Mouse (Mus musculus) embryonic facial prominence, embryonic 10.5 days (tissue): Measurements from ENCODE around the gene Cfb. TPM values are rescaled to one million over a fixed set of nuclear protein-coding genes. Genes with fewer than 3 reads are reported as not detected.
"Not testable (repeated sequence)": the region's sequence is repeated elsewhere in the genome, so short reads cannot be mapped to it uniquely, and the experiment has no call there.

Experiments
- DNase-seq: peaks from one replicate; pipeline ENCODE4 v3.0.0-alpha.2; 2017; ENCODE audit warnings: low spot score
- H3K27ac ChIP-seq: fragments of 300-500 bp; sonication (generic); replicated peaks from 2 replicates; pipeline ENCODE4 v1.5.1; 2016; ENCODE audit warnings: mild to moderate bottlenecking
- H3K27me3 ChIP-seq: fragments of 300-500 bp; sonication (generic); replicated peaks from 2 replicates; pipeline ENCODE4 v1.6.1; 2016; ENCODE audit warnings: low read depth, mild to moderate bottlenecking; ENCODE audit not compliant: poor library complexity, severe bottlenecking
- H3K36me3 ChIP-seq: fragments of 300-500 bp; sonication (generic); replicated peaks from 2 replicates; pipeline ENCODE4 v1.6.1; 2016; ENCODE audit warnings: mild to moderate bottlenecking, moderate library complexity
- H3K4me1 ChIP-seq: fragments of 300-500 bp; sonication (generic); 2 replicates; pipeline ENCODE4 v1.6.1; 2016
- H3K4me3 ChIP-seq: fragments of 300-500 bp; sonication (generic); 2 replicates; pipeline ENCODE4 v1.5.1; 2016; ENCODE audit warnings: mild to moderate bottlenecking, moderate library complexity
- H3K9me3 ChIP-seq: fragments of 300-500 bp; sonication (generic); 2 replicates; pipeline ENCODE4 v1.6.1; 2016; ENCODE audit warnings: mild to moderate bottlenecking
- WGBS: fragments of 180-500 bp; shearing (Covaris S2); methylation state at CpG from one replicate; pipeline ENCODE4 v1.1.7; 2016; 5-methylcytosine and 5-hydroxymethylcytosine counted together
- polyA plus RNA-seq: library from polyadenylated mRNA; unstranded; fragments of >200 nt; fragmentation: Nextera tagmentation; extraction: Ambion mirVana; gene quantifications from 2 replicates; pipeline ENCODE4 v1.2.1, GENCODE M21; 2016

The Cfb gene
- 2.1 and 2.6 TPM in 2 replicates for polyA plus RNA-seq

GRCm38 (mm10) chr17:34862416-34863081 is at the start of gene Cfb:
Cfb (minus strand) TSS chr17:34862518.
- H3K27ac ChIP-seq = no peak within 1 kb of the TSS
- no peaks in the 10 kb centered on the region for H3K9me3 ChIP-seq
- H3K36me3 ChIP-seq = peaks cover 12% of the 10 kb centered on the region
- 76% methylated on average over 8 of the region's 8 CpGs for WGBS
- no peak within 1 kb of the TSS for H3K4me3 ChIP-seq
- DNase-seq = no peak
- H3K4me1 ChIP-seq = no peaks in the 10 kb centered on the region
- 0 out of 2 replicates have a peak, but pooled peaks cover 8% of the 10 kb centered on the region for H3K27me3 ChIP-seq

GRCm38 (mm10) chr17:34911945-34912351 is 49.6 kb upstream of the Cfb start:
- Histone ChIP-seq H3K4me3 (peak overlapping the region; percentile 32), H3K27ac (no peak overlapping the region), H3K36me3 (peaks cover 75% of the 10 kb centered on the region), H3K9me3 (no peaks in the 10 kb centered on the region), H3K27me3 (no peaks in the 10 kb centered on the region), H3K4me1 (peaks cover 33% of the 10 kb centered on the region)
- DNase-seq = peak; percentile 83
- WGBS = 49% methylated on average over 5 of the region's 5 CpGs

- H3K36me3 ChIP-seq = peaks cover 85% of the 10 kb centered on the region
- no peak for DNase-seq
- H3K9me3 ChIP-seq = no peaks in the 10 kb centered on the region
- WGBS = 84% methylated on average over 10 of the region's 10 CpGs
- H3K4me3 ChIP-seq = peak overlapping the region; percentile 32; the same call in 1 of the 2 replicates
- peaks cover 33% of the 10 kb centered on the region for H3K4me1 ChIP-seq
- H3K27me3 ChIP-seq = no peaks in the 10 kb centered on the region
- no peak overlapping the region for H3K27ac ChIP-seq
Measured at GRCm38 (mm10) chr17:34910982-34911381, 48.7 kb upstream of the Cfb start.

- 92% methylated on average over 9 of the region's 9 CpGs for WGBS
- peaks cover 72% of the 10 kb centered on the region for H3K36me3 ChIP-seq
Measured at GRCm38 (mm10) chr17:34902895-34903294, 40.6 kb upstream of the Cfb start.

GRCm38 (mm10) chr17:34901948-34902347 is 39.6 kb upstream of the Cfb start:
- H3K4me3 ChIP-seq, H3K27me3 ChIP-seq, DNase-seq, H3K9me3 ChIP-seq, H3K27ac ChIP-seq: not testable (repeated sequence)
- 92% methylated on average over 9 of the region's 10 CpGs for WGBS
- H3K4me1 ChIP-seq = peaks cover 27% of the 10 kb centered on the region
- H3K36me3 ChIP-seq = peaks cover 63% of the 10 kb centered on the region

More at GRCm38 (mm10) chr17:34902895-34903294, 40.6 kb upstream of the Cfb start:
- H3K27me3 ChIP-seq = no peaks in the 10 kb centered on the region
- H3K27ac ChIP-seq = no peak overlapping the region
- no peak for DNase-seq
- no peak overlapping the region for H3K4me3 ChIP-seq
- no peaks in the 10 kb centered on the region for H3K9me3 ChIP-seq
- peaks cover 17% of the 10 kb centered on the region for H3K4me1 ChIP-seq

GRCm38 (mm10) chr17:34900826-34901225 is 38.5 kb upstream of the Cfb start:
- not testable (repeated sequence) for H3K9me3 ChIP-seq, DNase-seq, H3K27ac ChIP-seq, H3K27me3 ChIP-seq
- Histone ChIP-seq H3K4me3 (peak overlapping the region; percentile 99; the same call in 1 of the 2 replicates), H3K36me3 (peaks cover 63% of the 10 kb centered on the region), H3K4me1 (peaks cover 38% of the 10 kb centered on the region)

GRCm38 (mm10) chr17:34899890-34900243 is 37.5 kb upstream of the Cfb start:
- peaks cover 4% of the 10 kb centered on the region; the same call in 1 of the 2 replicates for H3K9me3 ChIP-seq
- H3K4me1 ChIP-seq = peaks cover 47% of the 10 kb centered on the region
- no peaks in the 10 kb centered on the region for H3K27me3 ChIP-seq
- H3K27ac ChIP-seq = peak overlapping the region; percentile 100
- peak overlapping the region; percentile 99 for H3K4me3 ChIP-seq
- DNase-seq = no peak
- peaks cover 59% of the 10 kb centered on the region for H3K36me3 ChIP-seq
- WGBS = 3% methylated on average over 5 of the region's 5 CpGs

GRCm38 (mm10) chr17:34899053-34899889 is 37.0 kb upstream of the Cfb start:
- Histone ChIP-seq H3K9me3 (peaks cover 4% of the 10 kb centered on the region; the same call in 1 of the 2 replicates), H3K4me1 (peaks cover 49% of the 10 kb centered on the region)
- WGBS = 1% methylated on average over 44 of the region's 45 CpGs

GRCm38 (mm10) chr17:34898706-34899052 is 36.4 kb upstream of the Cfb start:
- peak; percentile 80 for DNase-seq
- Histone ChIP-seq H3K9me3 (peaks cover 4% of the 10 kb centered on the region; the same call in 1 of the 2 replicates), H3K4me3 (peak overlapping the region; percentile 99), H3K27ac (peak overlapping the region; percentile 100), H3K36me3 (peaks cover 48% of the 10 kb centered on the region), H3K27me3 (no peaks in the 10 kb centered on the region), H3K4me1 (peaks cover 54% of the 10 kb centered on the region)
- WGBS = 2% methylated on average over 37 of the region's 47 CpGs

More at GRCm38 (mm10) chr17:34899053-34899889, 37.0 kb upstream of the Cfb start:
- peak; percentile 55 for DNase-seq
- Histone ChIP-seq H3K27ac (peak overlapping the region; percentile 100), H3K4me3 (peak overlapping the region; percentile 99), H3K36me3 (peaks cover 53% of the 10 kb centered on the region), H3K27me3 (no peaks in the 10 kb centered on the region)

GRCm38 (mm10) chr17:34898160-34898586 is 35.9 kb upstream of the Cfb start, which contains the start of the genes C2 and Ehmt2:
C2 (minus strand) TSS chr17:34898265.
Ehmt2 (plus strand) TSS chr17:34898469.
- H3K27me3 ChIP-seq = no peaks in the 10 kb centered on the region
- peaks cover 4% of the 10 kb centered on the region; the same call in 1 of the 2 replicates for H3K9me3 ChIP-seq
- WGBS = under 1% methylated on average over 43 of the region's 44 CpGs
- H3K4me1 ChIP-seq = peaks cover 59% of the 10 kb centered on the region
- DNase-seq = peak; percentile 90
- H3K27ac ChIP-seq = peak within 1 kb of the TSS; percentile 100
- peak within 1 kb of the TSS; percentile 99 for H3K4me3 ChIP-seq
- H3K36me3 ChIP-seq = peaks cover 42% of the 10 kb centered on the region

- Histone ChIP-seq H3K9me3 (peaks cover 4% of the 10 kb centered on the region; the same call in 1 of the 2 replicates), H3K36me3 (peaks cover 36% of the 10 kb centered on the region), H3K4me3 (peak overlapping the region; percentile 99), H3K27me3 (no peaks in the 10 kb centered on the region), H3K27ac (peak overlapping the region; percentile 100), H3K4me1 (peaks cover 59% of the 10 kb centered on the region)
- no peak for DNase-seq
- 25% methylated on average over 10 of the region's 10 CpGs for WGBS
Measured at GRCm38 (mm10) chr17:34897373-34898159, 35.2 kb upstream of the Cfb start.

GRCm38 (mm10) chr17:34896366-34896765 is 34.0 kb upstream of the Cfb start:
- Histone ChIP-seq H3K9me3 (peaks cover 4% of the 10 kb centered on the region; the same call in 1 of the 2 replicates), H3K4me3 (peak overlapping the region; percentile 99), H3K4me1 (peaks cover 59% of the 10 kb centered on the region), H3K27ac (0 out of 2 replicates have a peak overlapping the region, but pooled peaks have one; percentile 99), H3K27me3 (no peaks in the 10 kb centered on the region), H3K36me3 (peaks cover 25% of the 10 kb centered on the region)
- WGBS = 89% methylated on average over 17 of the region's 17 CpGs
- DNase-seq = no peak
